In the genomic region with DNA sequence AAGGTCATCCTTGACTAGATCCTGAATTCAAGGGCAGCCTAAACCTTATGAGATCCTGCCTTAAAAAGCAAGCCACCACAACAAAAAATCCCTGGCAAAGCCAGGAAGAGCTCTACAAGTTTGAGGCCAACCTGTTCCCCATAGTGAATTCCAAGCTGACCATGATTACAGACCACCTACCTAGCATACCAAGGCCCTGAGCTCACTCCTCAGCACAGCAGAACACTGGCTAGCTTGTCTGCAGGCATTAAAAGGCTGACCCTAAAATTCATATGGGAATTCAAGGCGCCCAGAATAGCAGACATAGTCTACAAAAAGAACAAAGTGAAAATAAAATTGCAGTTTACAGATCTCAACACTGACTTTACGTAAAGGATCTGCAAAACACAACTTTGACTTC, we compare ENCODE assay signal across 27 mouse cellular contexts. TPM values are rescaled to one million over a fixed set of nuclear protein-coding genes. Genes with fewer than 3 reads are reported as not detected.
A peak's percentile ranks its signal among the peaks of the same experiment; 100 is the strongest.
DNase-seq lines count a peak whose midpoint lies in the region; ATAC-seq and TF ChIP-seq lines count a peak whose summit lies in the region.
"Had no signal": no experiment of that assay in that cellular context is flagged by ENCODE, and none has a peak within 500 bp of the region (broad histone marks: within the 10 kb centered on the region; RNA-seq: fewer than 3 reads in every experiment).

No protein-coding gene starts in this region.

- no peak overlapping the region for H3K4me2 ChIP-seq in limb, embryonic 14.5 days (replicated peaks; ENCODE audit: low read depth, low read length, severe bottlenecking)
- H3K4me2 ChIP-seq in midbrain, embryonic 11.5 days: no peak overlapping the region
- H3K4me2 ChIP-seq: embryonic facial prominence, embryonic 15.5 days; forebrain, embryonic 12.5 days; forebrain, embryonic 15.5 days; heart, embryonic 12.5 days; heart, embryonic 15.5 days; hindbrain, embryonic 14.5 days had no signal

- CTCF ChIA-PET in Patski (lab: Charles Lee): no interaction called here

- in situ Hi-C loops in Patski (cut with MboI; ENCODE audit: low pct_unique_long_range_greater_than_20kb): no loop called here

- H3K4me1 ChIP-seq in limb, embryonic 14.5 days (ENCODE audit: control insufficient read depth, insufficient read depth, low read length): no peaks in the 10 kb centered on the region
- H3K4me1 ChIP-seq in limb, embryonic 10.5 days: no peaks in the 10 kb centered on the region
- no peaks in the 10 kb centered on the region for H3K4me1 ChIP-seq in midbrain, embryonic 11.5 days (ENCODE audit: control insufficient read depth, insufficient read depth, low read length)
- H3K4me1 ChIP-seq: embryonic facial prominence, embryonic 15.5 days; forebrain, embryonic 12.5 days; forebrain, embryonic 15.5 days; heart, embryonic 12.5 days; heart, embryonic 15.5 days had no signal

- H3K4me3 ChIP-seq in limb, embryonic 14.5 days (replicated peaks; ENCODE audit: low read length): no peak overlapping the region
- no peak overlapping the region for H3K4me3 ChIP-seq in limb, embryonic 10.5 days
- no peak overlapping the region for H3K4me3 ChIP-seq in midbrain, embryonic 11.5 days (ENCODE audit: low read depth, low read length)
- H3K4me3 ChIP-seq: embryonic facial prominence, embryonic 15.5 days; forebrain, embryonic 12.5 days; forebrain, embryonic 15.5 days; heart, embryonic 12.5 days; heart, embryonic 15.5 days had no signal

- no peak overlapping the region for H3K9ac ChIP-seq in limb, embryonic 14.5 days (ENCODE audit: low read depth, low read length, severe bottlenecking)
- H3K9ac ChIP-seq in midbrain, embryonic 11.5 days (ENCODE audit: low read length): no peak overlapping the region
- H3K9ac ChIP-seq: embryonic facial prominence, embryonic 15.5 days; forebrain, embryonic 12.5 days; forebrain, embryonic 15.5 days; heart, embryonic 12.5 days; heart, embryonic 15.5 days; hindbrain, embryonic 14.5 days had no signal

- no peak overlapping the region for H3K27ac ChIP-seq in limb, embryonic 14.5 days (replicated peaks; ENCODE audit: low read depth, low read length)
- no peak overlapping the region for H3K27ac ChIP-seq in limb, embryonic 10.5 days
- no peak overlapping the region for H3K27ac ChIP-seq in midbrain, embryonic 11.5 days (ENCODE audit: low read depth, low read length)
- H3K27ac ChIP-seq: embryonic facial prominence, embryonic 15.5 days; forebrain, embryonic 12.5 days; forebrain, embryonic 15.5 days; heart, embryonic 15.5 days; hindbrain, embryonic 14.5 days; hindbrain, postnatal 0 days had no signal

- H3K27me3 ChIP-seq in limb, embryonic 14.5 days (ENCODE audit: control insufficient read depth, insufficient read depth, low read length): no peaks in the 10 kb centered on the region
- H3K27me3 ChIP-seq in limb, embryonic 10.5 days (ENCODE audit: low read depth, poor library complexity, severe bottlenecking): no peaks in the 10 kb centered on the region
- no peaks in the 10 kb centered on the region for H3K27me3 ChIP-seq in Patski
- H3K27me3 ChIP-seq in midbrain, embryonic 11.5 days (ENCODE audit: control insufficient read depth, insufficient read depth, low read length): no peaks in the 10 kb centered on the region
- H3K27me3 ChIP-seq: embryonic facial prominence, embryonic 15.5 days; forebrain, embryonic 12.5 days; forebrain, embryonic 15.5 days; heart, embryonic 12.5 days; heart, embryonic 15.5 days had no signal

- peak; percentile 21 for DNase-seq in limb, embryonic 14.5 days (ENCODE audit: low spot score)
- no peak for DNase-seq in limb, embryonic 10.5 days (ENCODE audit: low spot score)
- no peak for DNase-seq in Patski (ENCODE audit: low read depth, low spot score)
- peak; percentile 11 for DNase-seq in mesoderm, embryonic 11.5 days (ENCODE audit: low read depth, low spot score)
- DNase-seq in T-cell, adult 2 months (ENCODE audit: low spot score): no peak
- no peak for DNase-seq in midbrain, embryonic 11.5 days (ENCODE audit: low spot score, missing footprints)
- DNase-seq: adrenal gland, adult 8-10 months; adrenal gland, postnatal 25 days; cerebellum, adult 11-12 months; cerebellum, adult 8-10 months; cerebellum, postnatal 10 days; cerebellum, postnatal 36 days; embryo, embryonic 11 days; gastrocnemius, postnatal 10 days; heart, adult 18-20 months; heart, postnatal 10 days; heart, postnatal 4 days had no signal

- H3K36me3 ChIP-seq in limb, embryonic 14.5 days (ENCODE audit: control insufficient read depth, insufficient read depth, low read length): no peaks in the 10 kb centered on the region
- H3K36me3 ChIP-seq in limb, embryonic 10.5 days: no peaks in the 10 kb centered on the region
- no peaks in the 10 kb centered on the region for H3K36me3 ChIP-seq in midbrain, embryonic 11.5 days (ENCODE audit: control insufficient read depth, insufficient read depth, low read length)
- H3K36me3 ChIP-seq: embryonic facial prominence, embryonic 15.5 days; forebrain, embryonic 15.5 days; heart, embryonic 12.5 days; heart, embryonic 15.5 days had no signal

- no peaks in the 10 kb centered on the region; the same call in 1 of the 2 replicates for H3K9me3 ChIP-seq in limb, embryonic 14.5 days (ENCODE audit: control insufficient read depth, low read length)
- no peaks in the 10 kb centered on the region for H3K9me3 ChIP-seq in limb, embryonic 10.5 days (replicated peaks)
- H3K9me3 ChIP-seq in midbrain, embryonic 11.5 days (ENCODE audit: control insufficient read depth, low read length): no peaks in the 10 kb centered on the region; the same call in 1 of the 2 replicates
- H3K9me3 ChIP-seq: embryonic facial prominence, embryonic 15.5 days; forebrain, embryonic 12.5 days; forebrain, embryonic 15.5 days; heart, embryonic 15.5 days had no signal

- ATAC-seq in limb, embryonic 14.5 days (ENCODE audit: low FRiP score, low read depth): no peak
- ATAC-seq in Patski: peak; percentile 93
- no peak for ATAC-seq in midbrain, embryonic 11.5 days (ENCODE audit: low FRiP score)
- ATAC-seq: activated CD4-positive, CD25-positive, alpha-beta regulatory T cell, adult 4 months; forebrain, embryonic 15.5 days; hindbrain, postnatal 0 days; inflammation-experienced regulatory T-cells, adult 6 months; intestine, embryonic 16.5 days had no signal

- no peak for TF ChIP-seq POLR2A in limb, embryonic 14.5 days (IDR thresholded peaks at IDR 0.05; ENCODE audit: borderline replicate concordance, extremely low read depth, insufficient read depth, insufficient read length)

- TF ChIP-seq CTCF in Patski (IDR thresholded peaks at IDR 0.05): no peak

- POLR2A ChIA-PET in Patski (lab: Charles Lee): no interaction called here

- 50% methylated on average over 2 of the region's 2 CpGs for whole genome bisulfite sequencing in limb, embryonic 14.5 days
- WGBS in limb, embryonic 10.5 days: 90% methylated on average over 2 of the region's 2 CpGs
- WGBS in midbrain, embryonic 11.5 days: 93% methylated on average over 2 of the region's 2 CpGs

RNA-seq across cellular contexts. Expression of a gene that starts 6.4 kb away (rescaled TPM):
- 16.0 and 18.0 TPM in 2 replicates for polyA plus RNA-seq in limb, embryonic 14.5 days (2012; rRNA removed)
- polyA plus RNA-seq in limb, embryonic 14.5 days (2014; fragmentation: Nextera tagmentation; extraction: Ambion mirVana): 23.6 and 24.9 TPM in 2 replicates
- 22.2 and 24.9 TPM in 2 replicates for polyA plus RNA-seq in limb, embryonic 10.5 days (2016; fragmentation: Nextera tagmentation; extraction: Ambion mirVana)
- polyA plus RNA-seq in Patski (2021): 8.0 TPM
- 14.9 and 15.3 TPM in 2 replicates for polyA plus RNA-seq in midbrain, embryonic 11.5 days (2014; fragmentation: Nextera tagmentation; extraction: Ambion mirVana)

RNA-seq across cellular contexts. Expression of a gene that starts 33.3 kb away (rescaled TPM):
- polyA plus RNA-seq in limb, embryonic 14.5 days (2012; rRNA removed): 99.9 and 170 TPM in 2 replicates
- 272 and 274 TPM in 2 replicates for polyA plus RNA-seq in limb, embryonic 14.5 days (2014; fragmentation: Nextera tagmentation; extraction: Ambion mirVana)
- 286 and 318 TPM in 2 replicates for polyA plus RNA-seq in limb, embryonic 10.5 days (2016; fragmentation: Nextera tagmentation; extraction: Ambion mirVana)
- polyA plus RNA-seq in Patski (2021): 133 TPM
- 333 and 344 TPM in 2 replicates for polyA plus RNA-seq in midbrain, embryonic 11.5 days (2014; fragmentation: Nextera tagmentation; extraction: Ambion mirVana)

Comparison
In these comparisons a context has a peak if more than half of its experiments do, and no peak if none do; other contexts are left out.
1. DNase-seq: peak in limb, embryonic 14.5 days (single experiment) and mesoderm, embryonic 11.5 days (single experiment); none in limb, embryonic 10.5 days (single experiment), Patski (single experiment), T-cell, adult 2 months (single experiment) and midbrain, embryonic 11.5 days (single experiment).